Mouse (Mus musculus) mouse embryonic stem cell (cell line): ENCODE data around the gene Ahnak2.

ENCODE experiments used
- in situ Hi-C, 2 experiments: fragments of 300-500 bp; cut with MboI; formaldehyde crosslinking; loops; 1 replicate in 1 of 2; 3 replicates in 1 of 2; pipeline ENCODE4 v1.14.3; 2019 to 2020; ENCODE audit warnings: low sequenced_read_pairs in 2 of 2, low pct_unique_long_range_greater_than_20kb in 1 of 2, mixed read lengths in 1 of 2; ENCODE audit not compliant: unreplicated experiment in 1 of 2

The Ahnak2 gene

DNA sequence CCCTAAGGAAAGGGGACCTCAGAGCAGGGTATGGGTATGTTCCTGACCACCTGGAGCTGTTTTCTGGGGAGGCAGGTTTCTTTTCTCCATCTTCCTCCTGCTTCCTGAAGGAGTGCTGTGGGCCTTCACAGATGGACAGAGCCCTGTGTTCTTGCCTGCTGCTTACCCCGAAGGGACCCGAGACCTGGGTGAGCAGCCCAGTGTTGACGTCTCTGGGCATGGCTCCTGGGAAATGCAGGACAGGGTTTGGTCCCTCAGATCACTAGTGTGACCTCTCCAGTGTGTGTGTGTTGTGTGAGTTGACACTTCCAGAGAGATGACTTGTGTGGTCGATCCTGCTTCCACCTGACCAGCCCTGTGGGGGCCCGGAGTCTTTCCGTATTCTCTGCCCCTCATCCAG is 79.0 kb downstream of the Ahnak2 start:
- in situ Hi-C loops: no loop called here

DNA sequence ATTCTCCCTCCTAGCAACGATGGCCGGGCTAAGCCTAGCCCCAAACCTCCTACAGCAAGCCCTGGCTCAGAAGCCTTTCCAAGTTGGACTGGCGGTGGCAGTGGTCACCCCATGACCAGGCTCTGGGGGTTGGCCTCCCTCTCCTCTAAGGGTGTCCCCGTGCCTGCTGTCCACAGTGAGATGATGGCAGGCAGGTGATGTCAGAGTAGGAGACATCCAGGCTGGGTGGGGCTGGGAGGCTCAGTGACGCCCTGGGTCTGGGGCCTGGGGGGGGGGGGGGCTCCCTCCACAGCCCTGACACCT is 79.5 kb downstream of the Ahnak2 start:
- in situ Hi-C loops: no loop called here

DNA sequence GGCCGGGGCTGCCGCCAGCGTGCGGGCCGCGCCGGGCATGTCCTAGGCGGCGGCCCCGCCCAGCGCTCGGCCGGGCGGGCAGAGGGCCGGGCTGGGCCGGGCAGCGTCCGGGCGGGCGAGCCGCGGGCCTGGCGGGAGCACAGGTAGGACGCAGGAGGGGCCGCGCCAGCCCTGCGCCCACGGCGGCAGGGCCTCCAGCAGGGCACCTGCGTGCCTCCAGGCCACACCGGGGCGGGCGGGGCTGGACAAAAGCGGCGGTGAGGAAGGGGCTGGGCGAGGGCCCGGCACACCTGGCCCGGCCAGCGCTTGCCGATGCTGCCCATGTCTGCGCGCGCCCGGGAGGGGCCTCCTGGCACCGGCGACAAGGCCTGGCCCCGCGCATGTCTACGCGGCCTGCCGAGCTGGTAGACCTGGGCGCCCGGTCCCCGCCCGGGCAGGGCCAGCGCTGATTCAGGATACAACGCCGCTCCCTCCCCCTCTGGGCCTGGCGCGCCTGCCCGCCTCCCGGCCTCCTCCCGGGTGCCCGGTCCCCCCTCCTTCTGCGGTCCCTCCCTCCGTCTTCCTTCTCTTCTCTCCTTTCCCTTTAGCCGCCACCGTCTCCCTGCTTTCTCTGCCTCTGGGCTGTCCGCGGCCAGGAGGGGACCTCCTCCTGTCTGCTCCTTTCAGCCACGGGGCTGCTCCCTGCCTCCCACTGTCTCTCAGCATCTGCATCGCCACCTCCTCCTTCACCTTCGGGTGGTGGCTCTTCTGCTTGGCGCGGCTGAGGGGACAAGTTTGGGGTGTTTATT is 80.0 kb downstream of the Ahnak2 start:
- in situ Hi-C loops: no loop called here
